Mouse (Mus musculus) midbrain, embryonic 11.5 days (tissue): ENCODE results near the gene Tmem201. TPM values are rescaled to one million over a fixed set of nuclear protein-coding genes. Genes with fewer than 3 reads are reported as not detected.
"Not testable (repeated sequence)": the region's sequence is repeated elsewhere in the genome, so short reads cannot be mapped to it uniquely, and the experiment has no call there.

ENCODE experiments used
- ATAC-seq: fragments of 200-750 bp; cut with Nextera tagmentation; 2 replicates; pipeline ENCODE4 v1.8.0; 2017; ENCODE audit warnings: moderate TSS enrichment, moderate library complexity; ENCODE audit not compliant: low FRiP score
- DNase-seq: peaks from one replicate; pipeline ENCODE4 v3.0.0; 2015; ENCODE audit warnings: low spot score; ENCODE audit errors: missing footprints
- H3K27ac ChIP-seq: fragments of 300-500 bp; sonication (generic); 2 replicates; pipeline ENCODE4 v1.5.1; 2014; ENCODE audit warnings: low read depth, low read length
- H3K27me3 ChIP-seq: fragments of 300-500 bp; sonication (generic); 2 replicates; pipeline ENCODE4 v1.6.1; 2014; ENCODE audit warnings: mild to moderate bottlenecking, low read length, moderate library complexity, mixed read lengths; ENCODE audit not compliant: control insufficient read depth, insufficient read depth
- H3K36me3 ChIP-seq: fragments of 300-500 bp; sonication (generic); 2 replicates; pipeline ENCODE4 v1.6.1; 2014; ENCODE audit warnings: mild to moderate bottlenecking, low read length, moderate library complexity, mixed read lengths; ENCODE audit not compliant: control insufficient read depth, insufficient read depth
- H3K4me1 ChIP-seq: fragments of 300-500 bp; sonication (generic); 2 replicates; pipeline ENCODE4 v1.6.1; 2014; ENCODE audit warnings: low read length; ENCODE audit not compliant: control insufficient read depth, insufficient read depth
- H3K4me2 ChIP-seq: fragments of 300-500 bp; sonication (generic); 2 replicates; pipeline ENCODE4 v1.6.1; 2014; ENCODE audit warnings: mild to moderate bottlenecking, moderate library complexity
- H3K4me3 ChIP-seq: fragments of 300-500 bp; sonication (generic); 2 replicates; pipeline ENCODE4 v1.5.1; 2014; ENCODE audit warnings: low read depth, low read length
- H3K9ac ChIP-seq: fragments of 300-500 bp; sonication (generic); 2 replicates; pipeline ENCODE4 v1.6.1; 2014; ENCODE audit warnings: low read length
- H3K9me3 ChIP-seq: fragments of 300-500 bp; sonication (generic); 2 replicates; pipeline ENCODE4 v1.6.1; 2016; ENCODE audit warnings: low read length; ENCODE audit not compliant: control insufficient read depth
- WGBS: fragments of 180-500 bp; shearing (Covaris S2); extraction: QIAGEN DNeasy Blood & Tissue Kit; methylation state at CpG from one replicate; pipeline ENCODE4 v1.1.7; 2014; 5-methylcytosine and 5-hydroxymethylcytosine counted together
- polyA plus RNA-seq: library from polyadenylated mRNA; unstranded; fragments of >200 nt; fragmentation: Nextera tagmentation; extraction: Ambion mirVana; gene quantifications from 2 replicates; pipeline ENCODE4 v1.2.1, GENCODE M21; 2014

The Tmem201 gene
- polyA plus RNA-seq, 1 experiment from 2014 or later = 18.4 TPM

DNA sequence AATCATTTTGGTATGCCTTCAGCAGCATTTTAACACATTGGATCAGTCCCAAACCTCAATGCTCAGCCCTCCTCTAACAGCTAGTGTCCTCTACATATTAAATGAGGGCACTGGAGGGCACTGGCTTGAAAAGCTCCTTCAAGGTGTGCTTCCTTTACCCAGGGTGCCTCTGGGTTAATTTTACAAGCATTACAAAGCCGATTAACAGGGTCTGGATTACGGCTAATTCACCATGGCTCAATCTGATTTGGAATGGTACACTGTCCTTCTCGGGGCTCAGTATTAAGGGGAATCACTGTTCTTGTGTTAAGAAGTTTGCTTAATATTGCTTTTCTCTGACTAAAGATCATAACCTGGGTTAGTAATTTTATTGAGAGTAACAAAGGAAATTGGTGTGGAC is 15.0 kb upstream of the Tmem201 start:
- WGBS = 48% methylated on average over 3 of the region's 3 CpGs
- ATAC-seq = no peak
- H3K27me3 ChIP-seq = no peaks in the 10 kb centered on the region
- H3K4me1 ChIP-seq = peaks cover 16% of the 10 kb centered on the region
- no peaks in the 10 kb centered on the region for H3K9me3 ChIP-seq
- no peak overlapping the region for H3K4me2 ChIP-seq
- H3K9ac ChIP-seq = no peak overlapping the region
- no peak overlapping the region for H3K4me3 ChIP-seq
- H3K27ac ChIP-seq = no peak overlapping the region
- DNase-seq = no peak
- H3K36me3 ChIP-seq = no peaks in the 10 kb centered on the region

DNA sequence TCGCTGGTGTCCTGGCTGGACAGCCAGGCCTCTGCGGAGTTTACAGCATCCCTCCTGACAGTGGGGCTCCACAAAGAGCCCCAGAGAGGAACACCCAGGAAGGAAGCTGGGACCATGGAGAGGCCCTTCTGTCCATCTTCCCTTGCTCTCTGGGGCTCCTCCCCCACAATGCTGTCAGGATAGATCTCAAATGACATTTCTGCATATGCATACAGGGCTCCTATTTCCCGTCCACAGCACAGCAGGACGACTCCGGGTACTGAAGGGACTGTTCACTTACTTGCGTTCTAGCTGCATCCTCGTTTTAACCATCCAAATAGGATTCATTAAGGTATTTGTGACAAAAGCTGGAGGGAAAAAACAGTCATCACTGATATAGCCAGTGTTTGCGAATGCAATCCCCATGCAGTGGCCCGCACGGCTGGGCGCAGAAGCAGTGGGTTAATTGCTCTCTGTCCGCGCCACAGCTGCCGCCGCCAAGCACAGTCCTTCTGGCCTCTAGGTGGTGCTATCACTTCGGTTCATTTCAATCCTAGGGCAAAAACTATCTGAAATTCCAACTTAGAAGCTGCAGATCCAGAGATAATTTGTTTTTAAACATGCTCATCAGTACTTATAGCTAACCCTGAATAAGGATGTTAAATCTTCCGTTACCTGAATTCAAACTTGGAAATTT is 14.4 kb upstream of the Tmem201 start:
- Histone ChIP-seq H3K27me3 (no peaks in the 10 kb centered on the region), H3K9me3 (no peaks in the 10 kb centered on the region), H3K4me1 (peaks cover 16% of the 10 kb centered on the region), H3K4me2 (no peak overlapping the region), H3K27ac (no peak overlapping the region), H3K9ac (no peak overlapping the region), H3K36me3 (no peaks in the 10 kb centered on the region), H3K4me3 (no peak overlapping the region)
- WGBS = 25% methylated on average over 17 of the region's 17 CpGs
- ATAC-seq (0 out of 2 replicates have a peak, but pooled peaks have one; percentile 55), DNase-seq (peak; percentile 90)

DNA sequence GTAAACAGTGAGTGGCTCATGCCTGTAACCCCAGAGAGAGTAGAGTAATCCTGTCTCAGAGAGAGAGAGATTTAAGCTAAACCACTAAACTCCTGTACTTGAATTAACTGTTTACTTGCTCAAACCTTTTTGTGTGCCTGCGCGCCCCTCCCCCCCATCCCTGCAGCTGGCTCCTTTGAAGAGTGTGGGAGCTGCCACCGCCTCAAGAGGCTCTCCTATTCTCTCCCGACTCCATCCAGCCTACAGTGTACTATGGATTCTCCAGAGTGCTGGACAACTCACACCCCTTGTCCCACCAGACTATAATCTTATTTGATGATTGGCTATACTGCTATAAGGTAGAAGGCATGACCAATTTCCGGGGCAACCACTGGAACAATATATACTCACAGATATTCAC is 12.8 kb upstream of the Tmem201 start:
- Histone ChIP-seq H3K4me1 (peaks cover 16% of the 10 kb centered on the region), H3K9me3 (no peaks in the 10 kb centered on the region), H3K4me2 (no peak overlapping the region), H3K27me3 (no peaks in the 10 kb centered on the region), H3K4me3 (no peak overlapping the region), H3K36me3 (no peaks in the 10 kb centered on the region), H3K27ac (no peak overlapping the region), H3K9ac (no peak overlapping the region)
- WGBS = 23% methylated on average over 5 of the region's 5 CpGs
- ATAC-seq = peak; percentile 72
- DNase-seq = no peak

DNA sequence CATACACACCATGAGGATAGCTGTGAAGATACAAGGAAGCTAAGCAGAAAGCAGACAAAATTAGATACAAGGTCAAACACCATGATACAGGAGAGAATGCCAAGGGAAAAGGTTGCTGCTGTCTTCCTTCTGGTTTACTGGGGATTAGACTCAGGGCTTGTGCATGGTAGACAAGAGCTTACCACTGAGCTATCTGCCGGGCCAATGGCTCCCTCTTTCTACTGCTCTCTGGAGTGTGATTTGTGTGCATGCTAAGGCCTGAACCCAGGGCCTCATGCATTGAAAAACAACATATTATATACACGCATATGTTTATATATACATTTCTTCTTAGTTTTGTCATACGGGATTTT is 11.8 kb upstream of the Tmem201 start:
- not testable (repeated sequence) for H3K27me3 ChIP-seq, DNase-seq, H3K27ac ChIP-seq, H3K4me2 ChIP-seq, H3K9me3 ChIP-seq, H3K36me3 ChIP-seq, H3K9ac ChIP-seq, ATAC-seq, H3K4me3 ChIP-seq
- H3K4me1 ChIP-seq = peaks cover 16% of the 10 kb centered on the region
- 89% methylated on average over 3 of the region's 3 CpGs for WGBS

DNA sequence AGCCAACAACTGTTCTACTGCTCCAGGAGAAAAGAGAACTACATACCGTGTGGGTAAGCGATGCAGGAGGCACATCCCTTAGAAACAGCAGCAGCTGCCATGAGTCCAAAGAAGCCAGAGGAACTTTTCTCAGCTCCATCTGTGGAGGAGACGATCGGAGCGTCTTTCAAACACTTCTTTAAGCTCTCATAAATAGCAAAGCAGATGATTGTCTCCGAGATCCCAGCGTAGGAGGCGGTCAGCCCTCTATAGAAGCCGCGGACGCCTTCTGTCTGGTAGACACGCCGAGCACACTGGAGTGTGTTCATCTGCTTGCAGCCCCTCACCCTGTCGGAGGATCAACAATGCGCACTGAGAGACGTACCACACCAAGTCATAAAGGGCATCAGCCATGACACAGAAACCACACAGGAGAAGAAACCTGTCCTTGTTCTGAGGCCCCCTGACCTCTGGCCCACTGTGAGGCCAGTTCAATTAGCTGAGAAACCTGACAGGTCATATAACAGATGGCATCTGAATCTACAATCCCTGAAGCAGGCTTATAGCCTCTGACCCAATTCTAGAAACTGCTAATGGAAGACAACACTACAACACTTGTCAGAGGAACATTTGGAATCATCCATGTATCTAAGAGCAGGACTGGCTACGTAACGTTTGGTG is 11.3 kb upstream of the Tmem201 start:
- Histone ChIP-seq H3K27ac (no peak overlapping the region), H3K4me2 (no peak overlapping the region), H3K9ac (no peak overlapping the region), H3K27me3 (no peaks in the 10 kb centered on the region), H3K9me3 (no peaks in the 10 kb centered on the region), H3K36me3 (no peaks in the 10 kb centered on the region; the same call in 1 of the 2 replicates), H3K4me3 (no peak overlapping the region), H3K4me1 (peaks cover 16% of the 10 kb centered on the region)
- DNase-seq = no peak
- no peak for ATAC-seq
- 89% methylated on average over 18 of the region's 18 CpGs for WGBS

DNA sequence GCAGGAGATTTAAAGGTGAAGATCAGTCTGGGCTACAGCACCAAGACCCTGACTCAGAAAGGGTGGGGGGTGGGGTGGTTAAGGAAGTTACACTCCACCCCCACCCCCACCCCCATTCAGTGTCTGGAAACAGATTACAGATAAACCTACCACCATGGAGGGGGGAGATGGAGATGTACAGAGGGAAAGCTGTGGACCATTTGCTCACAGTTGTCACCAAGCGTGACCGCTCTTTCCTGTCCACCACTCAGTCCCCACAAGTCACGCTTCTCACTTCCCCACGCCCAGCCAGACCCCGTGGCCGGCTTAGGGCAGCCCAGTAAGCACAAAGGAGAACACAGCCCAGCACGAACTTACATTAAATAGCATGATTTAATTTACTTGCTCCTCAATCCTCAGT is 6.3 kb upstream of the Tmem201 start:
- Histone ChIP-seq H3K9ac (no peak overlapping the region), H3K36me3 (no peaks in the 10 kb centered on the region; the same call in 1 of the 2 replicates), H3K27ac (no peak overlapping the region), H3K4me1 (no peaks in the 10 kb centered on the region), H3K4me2 (no peak overlapping the region), H3K4me3 (no peak overlapping the region), H3K9me3 (no peaks in the 10 kb centered on the region), H3K27me3 (no peaks in the 10 kb centered on the region)
- ATAC-seq (no peak), DNase-seq (no peak)
- WGBS = 87% methylated on average over 7 of the region's 7 CpGs

DNA sequence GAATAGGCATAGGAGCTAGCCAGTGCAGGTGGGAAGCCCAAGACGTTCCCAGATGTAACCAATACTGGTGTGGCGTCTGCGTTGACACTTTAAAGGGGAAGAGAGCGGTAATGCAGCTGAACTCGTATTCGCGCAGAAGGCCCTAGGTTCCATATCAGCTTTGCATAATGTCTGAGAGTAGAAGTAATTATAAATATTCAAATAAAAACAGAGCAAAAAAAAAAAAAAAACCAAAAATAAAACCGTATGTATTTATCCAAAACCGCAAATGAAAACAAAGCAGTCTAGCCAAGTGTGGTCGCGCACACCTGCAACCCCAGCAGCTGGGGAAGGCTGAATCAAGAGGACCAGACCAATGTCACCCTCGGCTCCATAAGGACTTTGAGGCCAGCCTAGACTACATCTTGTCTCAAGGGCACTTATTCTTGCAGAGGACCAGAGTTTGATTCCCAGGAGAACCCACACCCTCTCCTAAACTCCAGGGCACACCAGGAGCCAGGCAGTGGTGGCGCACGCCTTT is 4.2 kb upstream of the Tmem201 start:
- H3K4me3 ChIP-seq = no peak overlapping the region
- no peaks in the 10 kb centered on the region; the same call in 1 of the 2 replicates for H3K36me3 ChIP-seq
- H3K9ac ChIP-seq = no peak overlapping the region
- ATAC-seq = no peak
- no peaks in the 10 kb centered on the region for H3K9me3 ChIP-seq
- no peak for DNase-seq
- H3K27me3 ChIP-seq = no peaks in the 10 kb centered on the region; the same call in 1 of the 2 replicates
- H3K4me1 ChIP-seq = peaks cover under 1% of the 10 kb centered on the region; the same call in 1 of the 2 replicates
- no peak overlapping the region for H3K27ac ChIP-seq
- 92% methylated on average over 14 of the region's 14 CpGs for WGBS
- H3K4me2 ChIP-seq = no peak overlapping the region

DNA sequence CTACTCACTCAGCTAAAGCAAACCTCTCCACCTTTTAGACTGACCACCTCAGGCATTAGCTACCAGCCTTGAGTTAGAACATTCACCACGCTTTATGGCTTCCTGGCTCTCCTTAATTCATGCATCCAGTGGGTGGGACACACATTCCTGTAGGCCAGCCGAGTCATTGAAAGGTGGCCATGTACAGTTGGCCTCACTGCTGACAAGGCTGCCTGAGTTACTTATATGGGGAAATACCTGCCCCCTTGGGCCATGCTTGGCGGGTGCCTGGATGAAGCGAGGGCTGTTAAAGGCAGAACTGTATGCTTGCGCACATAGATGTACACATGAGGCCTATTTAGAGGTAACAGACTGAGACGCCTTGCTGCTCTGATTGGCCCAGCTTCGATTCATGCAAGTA is 2.5 kb upstream of the Tmem201 start:
- H3K36me3 ChIP-seq = no peaks in the 10 kb centered on the region; the same call in 1 of the 2 replicates
- H3K27me3 ChIP-seq = no peaks in the 10 kb centered on the region; the same call in 1 of the 2 replicates
- H3K4me1 ChIP-seq = peaks cover 14% of the 10 kb centered on the region
- no peaks in the 10 kb centered on the region for H3K9me3 ChIP-seq
- no peak overlapping the region for H3K27ac ChIP-seq
- H3K4me3 ChIP-seq = no peak overlapping the region
- no peak for DNase-seq
- ATAC-seq = no peak
- no peak overlapping the region for H3K9ac ChIP-seq
- no peak overlapping the region for H3K4me2 ChIP-seq
- 89% methylated on average over 7 of the region's 7 CpGs for WGBS

DNA sequence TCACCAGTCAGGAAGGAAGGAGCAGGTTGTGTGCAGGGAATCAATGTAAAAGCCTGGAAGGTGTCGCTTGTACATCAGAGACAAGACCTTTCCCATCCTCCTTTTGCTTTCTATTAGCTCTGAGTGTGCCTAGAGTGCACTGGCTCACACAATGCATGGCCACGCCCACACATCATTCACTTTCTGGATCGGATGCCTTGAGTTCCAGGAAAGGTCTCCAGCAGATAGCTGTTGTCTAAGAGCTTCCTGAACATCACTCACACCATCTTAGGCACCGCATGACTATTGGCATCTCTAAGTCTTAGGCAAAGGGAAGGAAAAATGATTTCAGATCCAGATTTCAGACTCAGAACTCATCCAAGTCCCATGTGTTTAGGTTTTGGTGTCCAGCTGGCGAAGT is 1.6 kb upstream of the Tmem201 start:
- H3K27me3 ChIP-seq = no peaks in the 10 kb centered on the region; the same call in 1 of the 2 replicates
- no peaks in the 10 kb centered on the region; the same call in 1 of the 2 replicates for H3K36me3 ChIP-seq
- ATAC-seq (no peak), DNase-seq (no peak)
- 80% methylated on average over 5 of the region's 5 CpGs for WGBS
- H3K9me3 ChIP-seq = no peaks in the 10 kb centered on the region
- no peak overlapping the region for H3K4me3 ChIP-seq
- H3K9ac ChIP-seq = no peak overlapping the region
- peaks cover 17% of the 10 kb centered on the region for H3K4me1 ChIP-seq
- no peak overlapping the region for H3K4me2 ChIP-seq
- no peak overlapping the region for H3K27ac ChIP-seq
